ENCODE assay signal across 25 mouse cellular contexts in the genomic region with DNA sequence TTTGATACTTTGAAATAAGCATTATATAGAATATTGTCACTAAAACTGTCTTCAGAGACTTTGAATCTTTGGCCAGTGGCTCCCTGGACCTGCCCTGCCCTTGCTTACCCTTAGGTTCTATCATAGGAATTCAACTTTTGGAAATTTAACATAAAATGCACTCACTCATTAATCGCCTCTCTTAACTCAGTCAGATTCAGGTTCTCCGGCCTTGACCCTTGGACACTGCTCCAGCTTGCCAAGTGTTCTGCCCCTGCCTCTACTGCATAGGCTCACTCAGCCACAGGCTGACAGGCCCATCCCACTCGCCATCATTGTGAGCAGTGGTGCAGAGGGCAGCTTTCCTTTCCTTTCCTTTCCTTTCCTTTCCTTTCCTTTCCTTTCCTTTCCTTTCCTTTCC. TPM values are rescaled to one million over a fixed set of nuclear protein-coding genes. Genes with fewer than 3 reads are reported as not detected.
"Had no signal": no experiment of that assay in that cellular context is flagged by ENCODE, and none has a peak within 500 bp of the region (broad histone marks: within the 10 kb centered on the region; RNA-seq: fewer than 3 reads in every experiment).

No protein-coding gene starts in this region.

- H3K27me3 ChIP-seq: liver, embryonic 12.5 days; liver, embryonic 15.5 days; lung, embryonic 15.5 days; megakaryocyte, embryonic 14.5 days; neural tube, embryonic 12.5 days had no signal

- H3K4me1 ChIP-seq: limb, embryonic 10.5 days; limb, embryonic 13.5 days; liver, embryonic 12.5 days; liver, embryonic 15.5 days; lung, embryonic 15.5 days; megakaryocyte, embryonic 14.5 days; neural tube, embryonic 12.5 days had no signal

- H3K4me3 ChIP-seq: layer of hippocampus, adult 2 months; limb, embryonic 10.5 days; limb, embryonic 13.5 days; liver, embryonic 12.5 days; liver, embryonic 15.5 days; lung, embryonic 15.5 days; megakaryocyte, embryonic 14.5 days; midbrain, embryonic 10.5 days; neural tube, embryonic 12.5 days had no signal

- DNase-seq: layer of hippocampus, adult 9-11 months; liver; lung, adult 18-20 months; lung, postnatal 10 days; lung, postnatal 36 days; midbrain, embryonic 14.5 days; retina, postnatal 1 day; thymus, adult 18-20 months; thymus, postnatal 36 days had no signal

- H3K36me3 ChIP-seq: limb, embryonic 10.5 days; limb, embryonic 13.5 days; liver, embryonic 12.5 days; liver, embryonic 15.5 days; lung, embryonic 15.5 days; midbrain, embryonic 10.5 days; neural tube, embryonic 12.5 days had no signal

- H3K4me2 ChIP-seq: limb, embryonic 13.5 days; liver, embryonic 12.5 days; liver, embryonic 15.5 days; lung, embryonic 15.5 days; neural tube, embryonic 12.5 days had no signal

- ATAC-seq: inflammation-experienced regulatory T-cells, adult 6 months; intestine, embryonic 16.5 days; liver, embryonic 12.5 days had no signal

- H3K27ac ChIP-seq: layer of hippocampus, adult 2 months; limb, embryonic 10.5 days; limb, embryonic 13.5 days; liver, embryonic 12.5 days; liver, embryonic 15.5 days; lung, embryonic 15.5 days; midbrain, embryonic 10.5 days; neural tube, embryonic 12.5 days had no signal

- H3K9me3 ChIP-seq: limb, embryonic 10.5 days; limb, embryonic 13.5 days; liver, embryonic 12.5 days; liver, embryonic 15.5 days; lung, embryonic 15.5 days; neural tube, embryonic 12.5 days had no signal

- H3K9ac ChIP-seq: limb, embryonic 13.5 days; liver, embryonic 12.5 days; liver, embryonic 15.5 days; lung, embryonic 15.5 days; neural tube, embryonic 12.5 days had no signal

RNA-seq across cellular contexts. Expression of gene Irx2, which starts 50.2 kb away (rescaled TPM):
- total RNA-seq: layer of hippocampus, postnatal 25 days; left cerebral cortex, adult 18-20 months; left cerebral cortex, postnatal 25 days; neutrophil, adult 5-6 weeks had no signal
- polyA plus RNA-seq: inflammation-experienced regulatory T-cells, adult 6 months; intestine, embryonic 16.5 days; liver, embryonic 12.5 days; liver, embryonic 15.5 days; spleen, adult 2 months had no signal
